Mouse (Mus musculus) ES-E14 (cell line): ENCODE results near the gene Tex10.

Experiments
- CHD2 ChIP-seq: IDR thresholded peaks from 2 replicates; pipeline ENCODE4 v1.6.1; 2014; ENCODE audit warnings: mild to moderate bottlenecking, low read depth, low read length, inconsistent platforms
- ZC3H11A ChIP-seq: IDR thresholded peaks from 2 replicates; pipeline ENCODE4 v1.6.1; 2012; ENCODE audit warnings: low read depth, mild to moderate bottlenecking, inconsistent platforms, low read length, borderline replicate concordance

DNA sequence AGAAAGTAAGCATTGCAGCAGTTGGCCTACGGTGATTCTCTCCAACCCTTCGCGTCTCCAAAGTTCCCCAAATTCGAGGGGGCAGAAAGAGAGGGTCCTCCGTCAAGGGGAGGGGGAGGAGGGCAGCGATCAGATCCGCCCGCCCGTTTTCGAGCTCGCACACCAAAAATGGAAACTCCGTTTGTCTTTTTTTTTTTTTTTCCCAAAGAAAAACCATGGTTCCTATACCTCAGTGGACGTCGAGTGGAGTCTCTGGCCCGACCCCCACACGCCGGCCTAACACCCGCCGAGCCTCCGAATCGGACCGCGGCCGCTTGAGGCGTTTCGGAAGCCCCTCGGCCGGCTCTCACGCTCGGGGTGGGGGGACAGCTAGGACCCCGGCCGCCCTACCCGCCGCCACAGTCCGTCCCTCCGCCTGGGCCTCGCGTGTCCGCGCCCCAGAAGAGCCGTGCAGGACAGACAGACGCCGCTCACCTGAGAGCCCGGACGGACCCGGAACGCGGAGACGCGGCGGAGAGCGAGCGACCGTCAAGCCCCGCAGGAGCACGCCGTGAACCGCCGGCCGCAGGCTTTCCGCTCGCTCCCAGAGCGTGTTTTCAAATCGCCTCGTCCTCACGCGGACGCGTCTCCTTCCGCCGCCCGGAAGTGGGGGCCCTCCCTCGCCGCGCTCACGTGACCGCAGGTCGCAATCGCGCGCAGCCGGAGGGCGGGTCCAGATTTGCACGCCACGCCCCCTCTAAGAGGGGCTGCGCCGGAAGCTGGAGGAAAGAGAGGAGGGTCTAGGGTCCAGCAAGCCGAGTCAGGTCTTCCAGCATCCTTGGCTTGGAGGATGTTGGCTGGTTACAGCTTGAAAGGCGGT lies at the start of gene Tex10:
- TF ChIP-seq CHD2, result no peak
- no peak for TF ChIP-seq ZC3H11A
